Mouse (Mus musculus) embryonic facial prominence, embryonic 15.5 days (tissue): Measurements from ENCODE around the gene Macrod2. TPM values are rescaled to one million over a fixed set of nuclear protein-coding genes. Genes with fewer than 3 reads are reported as not detected.

Experiments used
- ATAC-seq: fragments of 200-750 bp; cut with Nextera tagmentation; 2 replicates; pipeline ENCODE4 v1.8.0; 2017; ENCODE audit warnings: low read depth, moderate TSS enrichment; ENCODE audit not compliant: insufficient number of reproducible peaks, low FRiP score, low TSS enrichment
- H3K27ac ChIP-seq: fragments of 300-500 bp; sonication (generic); replicated peaks from 2 replicates; pipeline ENCODE4 v1.5.1; 2015; ENCODE audit warnings: mild to moderate bottlenecking, inconsistent platforms
- H3K27me3 ChIP-seq: fragments of 300-500 bp; sonication (generic); 2 replicates; pipeline ENCODE4 v1.6.1; 2015; ENCODE audit warnings: inconsistent platforms
- H3K36me3 ChIP-seq: fragments of 300-500 bp; sonication (generic); 2 replicates; pipeline ENCODE4 v1.6.1; 2015; ENCODE audit warnings: mild to moderate bottlenecking, inconsistent platforms
- H3K4me1 ChIP-seq: fragments of 300-500 bp; sonication (generic); 2 replicates; pipeline ENCODE4 v1.6.1; 2015; ENCODE audit warnings: inconsistent platforms
- H3K4me2 ChIP-seq: fragments of 300-500 bp; sonication (generic); replicated peaks from 2 replicates; pipeline ENCODE4 v1.6.1; 2015; ENCODE audit warnings: mild to moderate bottlenecking, inconsistent platforms
- H3K4me3 ChIP-seq: fragments of 300-500 bp; sonication (generic); replicated peaks from 2 replicates; pipeline ENCODE4 v1.5.1; 2015; ENCODE audit warnings: mild to moderate bottlenecking, inconsistent platforms
- H3K9ac ChIP-seq: fragments of 300-500 bp; sonication (generic); 2 replicates; pipeline ENCODE4 v1.6.1; 2015; ENCODE audit warnings: inconsistent platforms
- H3K9me3 ChIP-seq: fragments of 300-500 bp; sonication (generic); replicated peaks from 2 replicates; pipeline ENCODE4 v1.6.1; 2016; ENCODE audit warnings: inconsistent platforms
- WGBS: fragments of 180-500 bp; shearing (Covaris S2); methylation state at CpG from one replicate; pipeline ENCODE4 v1.1.7; 2015; 5-methylcytosine and 5-hydroxymethylcytosine counted together
- polyA plus RNA-seq: library from polyadenylated mRNA; unstranded; fragments of >200 nt; fragmentation: Nextera tagmentation; extraction: Ambion mirVana; gene quantifications from 2 replicates; pipeline ENCODE4 v1.2.1, GENCODE M21; 2015

Macrod2 gene
- polyA plus RNA-seq, 1 experiment from 2014 or later: 38.9 TPM

DNA sequence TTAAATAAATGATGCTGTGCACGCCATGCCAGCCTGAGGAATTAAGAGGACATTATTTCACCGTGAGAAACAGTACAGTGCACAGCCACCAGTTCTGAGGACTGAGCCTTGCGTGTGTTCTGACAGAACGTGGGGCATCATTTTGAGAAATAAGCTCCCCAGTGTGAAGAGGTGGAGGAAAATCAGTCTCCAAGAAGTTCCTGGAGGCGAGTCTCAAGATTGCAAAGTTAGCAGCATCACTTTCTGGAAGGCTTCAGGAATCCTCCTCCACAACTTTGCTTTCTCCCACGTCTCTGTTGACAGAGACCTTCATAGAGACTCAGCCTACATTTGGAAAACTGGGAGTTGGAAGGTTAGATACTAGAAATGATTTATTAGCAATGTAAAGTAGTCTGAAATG lies 932.2 kb downstream of the Macrod2 start:
- Histone ChIP-seq H3K4me2 (no peak overlapping the region), H3K4me3 (no peak overlapping the region), H3K9ac (no peak overlapping the region), H3K9me3 (no peaks in the 10 kb centered on the region), H3K36me3 (no peaks in the 10 kb centered on the region), H3K4me1 (no peaks in the 10 kb centered on the region), H3K27ac (no peak overlapping the region), H3K27me3 (no peaks in the 10 kb centered on the region)
- ATAC-seq: no peak
- 85% methylated on average over 6 of the region's 6 CpGs for WGBS

DNA sequence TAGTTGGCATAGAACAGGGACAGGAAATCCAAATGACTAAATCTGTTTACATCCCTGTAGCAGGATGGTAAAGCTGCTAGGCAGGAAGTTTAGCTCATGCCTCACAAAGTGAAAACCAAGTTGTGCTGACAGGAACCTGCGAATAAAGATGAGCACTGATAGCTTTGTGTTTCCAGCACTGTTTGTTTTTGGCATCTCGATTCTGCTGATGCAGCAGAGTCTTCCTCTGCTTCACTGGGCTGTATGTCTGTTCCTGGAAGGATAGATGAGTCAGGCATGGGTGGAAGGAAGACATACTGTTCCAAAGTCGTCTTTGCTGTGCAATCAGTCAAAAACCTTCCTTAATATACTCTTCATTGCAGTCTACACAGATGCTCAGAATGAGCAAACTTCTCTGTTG lies 942.6 kb downstream of the Macrod2 start:
- Histone ChIP-seq H3K27ac (no peak overlapping the region), H3K4me1 (no peaks in the 10 kb centered on the region), H3K27me3 (no peaks in the 10 kb centered on the region), H3K9me3 (no peaks in the 10 kb centered on the region), H3K9ac (no peak overlapping the region), H3K4me3 (no peak overlapping the region), H3K4me2 (no peak overlapping the region), H3K36me3 (no peaks in the 10 kb centered on the region)
- no peak for ATAC-seq
- 74% methylated on average over 3 of the region's 3 CpGs for WGBS

- H3K27ac ChIP-seq: no peak overlapping the region
- H3K9ac ChIP-seq: no peak overlapping the region
- WGBS: 85% methylated on average over 10 of the region's 10 CpGs
- no peak overlapping the region for H3K4me3 ChIP-seq
- H3K9me3 ChIP-seq: no peaks in the 10 kb centered on the region
- no peaks in the 10 kb centered on the region for H3K36me3 ChIP-seq
- H3K4me2 ChIP-seq: no peak overlapping the region
- no peak for ATAC-seq
- no peaks in the 10 kb centered on the region for H3K4me1 ChIP-seq
- no peaks in the 10 kb centered on the region for H3K27me3 ChIP-seq
Observed at GRCm38 (mm10) chr2:141343988-141344535, 949.0 kb downstream of the Macrod2 start.

DNA sequence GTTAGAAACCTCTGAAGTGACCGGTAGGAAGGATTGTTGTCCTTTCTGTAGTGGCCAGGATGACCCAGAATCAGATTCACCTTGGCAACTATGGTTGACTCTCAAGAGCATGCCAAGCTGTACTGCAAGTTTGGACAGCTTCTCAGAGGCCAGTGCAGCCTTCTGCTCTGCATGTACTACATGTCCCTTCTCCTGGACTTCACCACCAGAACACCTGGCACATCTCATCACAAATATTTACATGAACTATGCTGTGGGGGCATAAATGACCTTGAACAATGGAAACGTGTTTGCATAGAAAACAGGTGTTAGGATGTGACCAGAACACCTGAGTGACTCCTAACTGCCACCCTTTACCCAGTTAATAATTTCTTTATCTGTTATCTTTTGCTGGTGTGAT lies 957.5 kb downstream of the Macrod2 start:
- Histone ChIP-seq H3K4me1 (no peaks in the 10 kb centered on the region), H3K36me3 (no peaks in the 10 kb centered on the region), H3K4me3 (no peak overlapping the region), H3K27me3 (no peaks in the 10 kb centered on the region), H3K27ac (no peak overlapping the region), H3K4me2 (no peak overlapping the region), H3K9me3 (no peaks in the 10 kb centered on the region), H3K9ac (no peak overlapping the region)
- WGBS: 81% methylated on average over 2 of the region's 2 CpGs
- no peak for ATAC-seq

DNA sequence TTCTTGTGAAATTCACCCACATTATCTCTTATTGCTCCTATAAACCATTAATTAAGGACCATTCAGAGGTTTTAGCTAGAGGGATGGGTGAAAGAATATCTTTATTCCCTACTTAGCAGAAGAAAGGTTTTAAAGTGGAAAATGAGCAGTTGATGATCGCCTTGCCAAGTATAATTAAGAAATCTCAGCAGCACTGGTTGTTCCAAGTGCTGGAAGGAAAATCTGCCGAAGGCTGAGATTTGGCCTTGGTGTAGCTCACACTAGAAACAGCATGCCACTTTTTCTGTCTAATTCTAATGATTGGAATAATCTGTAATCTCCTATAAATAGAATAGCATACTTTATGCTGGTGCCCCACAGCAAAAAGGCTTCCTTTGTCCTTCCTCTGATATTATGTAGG lies 993.5 kb downstream of the Macrod2 start:
- Histone ChIP-seq H3K4me2 (no peak overlapping the region), H3K9me3 (no peaks in the 10 kb centered on the region), H3K4me1 (no peaks in the 10 kb centered on the region), H3K27me3 (no peaks in the 10 kb centered on the region), H3K9ac (no peak overlapping the region), H3K36me3 (no peaks in the 10 kb centered on the region), H3K4me3 (no peak overlapping the region), H3K27ac (no peak overlapping the region)
- no peak for ATAC-seq
- WGBS: 61% methylated on average over 2 of the region's 2 CpGs

DNA sequence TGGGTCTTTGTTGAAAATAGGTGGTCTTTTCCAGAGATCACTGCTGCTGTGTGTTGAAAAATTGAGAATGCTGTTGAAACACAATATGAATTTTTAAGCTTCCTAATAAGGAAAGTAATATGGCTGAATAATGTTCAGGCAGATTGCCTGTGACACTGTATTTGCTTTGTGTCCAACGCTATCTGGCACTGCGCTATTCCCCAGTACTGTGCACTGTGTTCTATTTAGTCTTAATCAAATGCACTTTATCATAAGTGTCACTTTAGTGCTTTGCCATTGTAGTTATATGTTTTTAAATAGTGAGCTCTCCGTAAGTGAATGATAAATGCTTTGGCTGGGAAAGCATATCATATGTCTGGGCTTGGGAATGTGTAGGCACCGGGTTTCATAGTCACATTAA lies 996.1 kb downstream of the Macrod2 start:
- 79% methylated on average over 4 of the region's 4 CpGs for WGBS
- ATAC-seq: no peak

GRCm38 (mm10) chr2:141394806-141395205 lies 999.7 kb downstream of the Macrod2 start:
- Histone ChIP-seq H3K4me1 (no peaks in the 10 kb centered on the region), H3K36me3 (no peaks in the 10 kb centered on the region), H3K9me3 (no peaks in the 10 kb centered on the region), H3K27me3 (no peaks in the 10 kb centered on the region), H3K4me3 (no peak overlapping the region), H3K9ac (no peak overlapping the region), H3K27ac (no peak overlapping the region), H3K4me2 (no peak overlapping the region)
- no peak for ATAC-seq
- WGBS: 64% methylated on average over 1 of the region's 1 CpGs

More for the DNA sequence above, 996.1 kb downstream of the Macrod2 start:
- Histone ChIP-seq H3K4me3 (no peak overlapping the region), H3K27me3 (no peaks in the 10 kb centered on the region), H3K4me2 (no peak overlapping the region), H3K36me3 (no peaks in the 10 kb centered on the region), H3K27ac (no peak overlapping the region), H3K9ac (no peak overlapping the region), H3K9me3 (no peaks in the 10 kb centered on the region), H3K4me1 (no peaks in the 10 kb centered on the region)

- Histone ChIP-seq H3K27ac (no peak overlapping the region), H3K9me3 (no peaks in the 10 kb centered on the region), H3K4me3 (no peak overlapping the region), H3K4me2 (no peak overlapping the region), H3K4me1 (no peaks in the 10 kb centered on the region), H3K36me3 (no peaks in the 10 kb centered on the region), H3K27me3 (no peaks in the 10 kb centered on the region), H3K9ac (no peak overlapping the region)
- WGBS: 19% methylated on average over 2 of the region's 2 CpGs
- no peak for ATAC-seq
Observed at GRCm38 (mm10) chr2:141408766-141409165, 1013.7 kb downstream of the Macrod2 start.

- no peak for ATAC-seq
- no peaks in the 10 kb centered on the region for H3K27me3 ChIP-seq
- no peaks in the 10 kb centered on the region for H3K9me3 ChIP-seq
- no peak overlapping the region for H3K4me2 ChIP-seq
- H3K27ac ChIP-seq: no peak overlapping the region
- H3K4me3 ChIP-seq: no peak overlapping the region
- no peak overlapping the region for H3K9ac ChIP-seq
- H3K4me1 ChIP-seq: 0 out of 2 replicates have a peak, but pooled peaks cover 4% of the 10 kb centered on the region
- no peaks in the 10 kb centered on the region for H3K36me3 ChIP-seq
Observed at GRCm38 (mm10) chr2:141416436-141416835, 1021.3 kb downstream of the Macrod2 start.

GRCm38 (mm10) chr2:141416855-141417544 lies 1021.9 kb downstream of the Macrod2 start:
- no peak for ATAC-seq
- H3K9ac ChIP-seq: no peak overlapping the region
- H3K4me3 ChIP-seq: no peak overlapping the region
- no peak overlapping the region for H3K27ac ChIP-seq
- 0 out of 2 replicates have a peak, but pooled peaks cover 4% of the 10 kb centered on the region for H3K4me1 ChIP-seq
- H3K9me3 ChIP-seq: no peaks in the 10 kb centered on the region
- no peaks in the 10 kb centered on the region for H3K27me3 ChIP-seq
- H3K4me2 ChIP-seq: no peak overlapping the region
- H3K36me3 ChIP-seq: no peaks in the 10 kb centered on the region
- 50% methylated on average over 8 of the region's 8 CpGs for WGBS

- no peak; the same call in 1 of the 2 replicates for ATAC-seq
- WGBS: 10% methylated on average over 1 of the region's 1 CpGs
Observed at GRCm38 (mm10) chr2:141419806-141420205, 1024.7 kb downstream of the Macrod2 start.

DNA sequence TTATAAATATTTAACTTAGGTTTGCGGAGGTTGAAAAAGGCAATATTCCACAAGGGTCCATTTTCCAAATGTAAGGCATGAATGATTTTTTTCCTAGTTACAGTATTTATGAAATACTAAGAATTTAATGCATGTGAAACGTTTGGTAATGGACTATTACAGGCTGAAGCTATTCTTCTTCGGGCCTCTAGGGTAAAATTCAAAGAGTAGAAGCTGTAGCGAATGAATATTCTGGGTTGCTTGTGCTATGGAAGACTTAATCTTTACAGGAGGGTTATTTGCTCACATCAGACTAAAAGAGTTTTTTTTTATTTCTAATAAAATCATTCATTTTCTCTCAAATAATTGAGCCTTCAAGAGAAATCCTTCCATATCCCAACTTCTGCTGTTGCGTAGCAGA lies 1039.0 kb downstream of the Macrod2 start:
- Histone ChIP-seq H3K9ac (no peak overlapping the region), H3K4me2 (no peak overlapping the region), H3K36me3 (no peaks in the 10 kb centered on the region), H3K9me3 (no peaks in the 10 kb centered on the region), H3K4me1 (no peaks in the 10 kb centered on the region), H3K27me3 (no peaks in the 10 kb centered on the region), H3K4me3 (no peak overlapping the region), H3K27ac (no peak overlapping the region)
- 86% methylated on average over 5 of the region's 5 CpGs for WGBS
- no peak for ATAC-seq

More at GRCm38 (mm10) chr2:141419806-141420205, 1024.7 kb downstream of the Macrod2 start:
- H3K9ac ChIP-seq: no peak overlapping the region
- no peaks in the 10 kb centered on the region for H3K36me3 ChIP-seq
- H3K4me1 ChIP-seq: 0 out of 2 replicates have a peak, but pooled peaks cover 4% of the 10 kb centered on the region
- H3K4me2 ChIP-seq: no peak overlapping the region
- no peaks in the 10 kb centered on the region for H3K27me3 ChIP-seq
- H3K27ac ChIP-seq: no peak overlapping the region
- H3K4me3 ChIP-seq: no peak overlapping the region
- no peaks in the 10 kb centered on the region for H3K9me3 ChIP-seq
